8 mouse cellular contexts compared by ENCODE assay signal in genomic region chr13:74390371-74390990, GRCm38 (mm10). TPM values are rescaled to one million over a fixed set of nuclear protein-coding genes. Genes with fewer than 3 reads are reported as not detected.
A peak's percentile ranks its signal among the peaks of the same experiment; 100 is the strongest.
DNase-seq lines count a peak whose midpoint lies in the region; ATAC-seq and TF ChIP-seq lines count a peak whose summit lies in the region.

TSS of gene Zfp72 (minus strand) at chr13:74390836.

- H3K4me3 ChIP-seq in forebrain, embryonic 11.5 days (ENCODE audit: low read depth, low read length): peak within 1 kb of the TSS; percentile 34
- H3K4me3 ChIP-seq in heart, postnatal 0 days (ENCODE audit: low read depth, low read length): peak within 1 kb of the TSS; percentile 64
- peak within 1 kb of the TSS; percentile 59 to 98 for H3K4me3 ChIP-seq in liver, embryonic 14.5 days (ENCODE audit: insufficient read depth in 1 of 2, low read depth in 2 of 2, low read length in 2 of 2)
- peak within 1 kb of the TSS; percentile 56 for H3K4me3 ChIP-seq in stomach, postnatal 0 days (ENCODE audit: low read depth, low read length)

- peak; percentile 70 for DNase-seq in brain, embryonic 18.5 days (ENCODE audit: low read depth, low spot score)
- peak; percentile 67 for DNase-seq in forebrain, embryonic 11.5 days (ENCODE audit: low spot score)
- DNase-seq in heart, postnatal 0 days (ENCODE audit: low spot score): peak; percentile 76
- peak; percentile 83 to 85 for DNase-seq in kidney, postnatal 36 days
- DNase-seq in liver, embryonic 14.5 days (ENCODE audit: low read depth in 3 of 3, low spot score in 3 of 3): peak; percentile 23 to 29 (median 28)
- DNase-seq in neural tube, embryonic 10.5 days (ENCODE audit: extremely low spot score, low spot score): peak; percentile 57
- peak; percentile 70 for DNase-seq in stomach, postnatal 0 days (ENCODE audit: low spot score)

- peak; percentile 96 for ATAC-seq in CD4-positive, CD25-positive, alpha-beta regulatory T cell, adult 4 months
- peak; percentile 94 for ATAC-seq in forebrain, embryonic 11.5 days (replicated peaks; ENCODE audit: low FRiP score)
- peak; percentile 76 for ATAC-seq in heart, postnatal 0 days (ENCODE audit: insufficient read depth, low read depth)
- ATAC-seq in liver, embryonic 14.5 days (ENCODE audit: insufficient read depth): peak; percentile 56; the same call in 1 of the 2 replicates
- peak; percentile 83 for ATAC-seq in stomach, postnatal 0 days (ENCODE audit: low FRiP score, low TSS enrichment)

- H3K9ac ChIP-seq in forebrain, embryonic 11.5 days (ENCODE audit: low read length): peak within 1 kb of the TSS; percentile 33; the same call in 1 of the 2 replicates
- peak within 1 kb of the TSS; percentile 57 for H3K9ac ChIP-seq in heart, postnatal 0 days (replicated peaks; ENCODE audit: low read depth, low read length)
- H3K9ac ChIP-seq in liver, embryonic 14.5 days (replicated peaks): peak within 1 kb of the TSS; percentile 47
- peak within 1 kb of the TSS; percentile 53 for H3K9ac ChIP-seq in stomach, postnatal 0 days (ENCODE audit: low read length)

- no peaks in the 10 kb centered on the region for H3K27me3 ChIP-seq in forebrain, embryonic 11.5 days (ENCODE audit: control insufficient read depth, insufficient read depth, low read length)
- H3K27me3 ChIP-seq in heart, postnatal 0 days (ENCODE audit: control insufficient read depth, insufficient read depth, low read length): no peaks in the 10 kb centered on the region
- H3K27me3 ChIP-seq in liver, embryonic 14.5 days (ENCODE audit: control insufficient read depth, insufficient read depth, low read length): no peaks in the 10 kb centered on the region
- no peaks in the 10 kb centered on the region for H3K27me3 ChIP-seq in stomach, postnatal 0 days (ENCODE audit: control insufficient read depth, insufficient read depth, low read length)

- H3K27ac ChIP-seq in forebrain, embryonic 11.5 days (ENCODE audit: low read depth, low read length): no peak within 1 kb of the TSS
- H3K27ac ChIP-seq in heart, postnatal 0 days (ENCODE audit: low read depth): no peak within 1 kb of the TSS
- no peak within 1 kb of the TSS for H3K27ac ChIP-seq in liver, embryonic 14.5 days
- no peak within 1 kb of the TSS for H3K27ac ChIP-seq in stomach, postnatal 0 days (replicated peaks)

- no peaks in the 10 kb centered on the region for H3K4me1 ChIP-seq in forebrain, embryonic 11.5 days (replicated peaks; ENCODE audit: control insufficient read depth, insufficient read depth, low read length)
- no peaks in the 10 kb centered on the region for H3K4me1 ChIP-seq in heart, postnatal 0 days (ENCODE audit: control insufficient read depth, insufficient read depth)
- no peaks in the 10 kb centered on the region for H3K4me1 ChIP-seq in liver, embryonic 14.5 days (replicated peaks; ENCODE audit: control insufficient read depth in 2 of 2, insufficient read depth in 2 of 2, low read length in 1 of 2)
- no peaks in the 10 kb centered on the region for H3K4me1 ChIP-seq in stomach, postnatal 0 days (replicated peaks; ENCODE audit: control insufficient read depth, insufficient read depth)

- H3K36me3 ChIP-seq in forebrain, embryonic 11.5 days (ENCODE audit: control insufficient read depth, insufficient read depth, low read length): no peaks in the 10 kb centered on the region
- H3K36me3 ChIP-seq in heart, postnatal 0 days (replicated peaks; ENCODE audit: control insufficient read depth, insufficient read depth, low read length): no peaks in the 10 kb centered on the region
- H3K36me3 ChIP-seq in liver, embryonic 14.5 days (replicated peaks; ENCODE audit: control insufficient read depth, insufficient read depth, low read depth): no peaks in the 10 kb centered on the region
- H3K36me3 ChIP-seq in stomach, postnatal 0 days (ENCODE audit: control insufficient read depth, insufficient read depth, low read length): no peaks in the 10 kb centered on the region

- H3K9me3 ChIP-seq in forebrain, embryonic 11.5 days (ENCODE audit: control insufficient read depth, low read length): no peaks in the 10 kb centered on the region
- H3K9me3 ChIP-seq in heart, postnatal 0 days (replicated peaks; ENCODE audit: control insufficient read depth, low read length): no peaks in the 10 kb centered on the region
- H3K9me3 ChIP-seq in liver, embryonic 14.5 days (ENCODE audit: control insufficient read depth, low read length): no peaks in the 10 kb centered on the region
- no peaks in the 10 kb centered on the region for H3K9me3 ChIP-seq in stomach, postnatal 0 days (ENCODE audit: control insufficient read depth, low read length)

- no peak for TF ChIP-seq CTCF in heart, postnatal 0 days (IDR thresholded peaks at IDR 0.05; ENCODE audit: low read depth)
- no peak for TF ChIP-seq CTCF in liver, embryonic 14.5 days (IDR thresholded peaks at IDR 0.05; ENCODE audit: low read depth)
- no peak for TF ChIP-seq CTCF in stomach, postnatal 0 days (IDR thresholded peaks at IDR 0.05; ENCODE audit: low read depth)

- TF ChIP-seq EP300 in heart, postnatal 0 days (IDR thresholded peaks at IDR 0.05; ENCODE audit: low read depth): no peak
- no peak for TF ChIP-seq EP300 in liver, embryonic 14.5 days (IDR thresholded peaks at IDR 0.05; ENCODE audit: low read depth)
- no peak for TF ChIP-seq EP300 in stomach, postnatal 0 days (optimal IDR thresholded peaks at IDR 0.05)

- 2% methylated on average over 14 of the region's 14 CpGs for WGBS in forebrain, embryonic 11.5 days
- 2% methylated on average over 14 of the region's 14 CpGs for WGBS in heart, postnatal 0 days
- 1% methylated on average over 14 of the region's 14 CpGs for WGBS in liver, embryonic 14.5 days (ENCODE audit: insufficient replicate concordance)
- WGBS in stomach, postnatal 0 days: 1% methylated on average over 14 of the region's 14 CpGs

- peak within 1 kb of the TSS; percentile 50 for H3K4me2 ChIP-seq in forebrain, embryonic 11.5 days (ENCODE audit: low read depth, low read length, severe bottlenecking)
- H3K4me2 ChIP-seq in heart, postnatal 0 days (ENCODE audit: low read depth, low read length): peak within 1 kb of the TSS; percentile 70
- H3K4me2 ChIP-seq in liver, embryonic 14.5 days (ENCODE audit: low read depth): peak within 1 kb of the TSS; percentile 61
- peak within 1 kb of the TSS; percentile 55 for H3K4me2 ChIP-seq in stomach, postnatal 0 days (replicated peaks; ENCODE audit: low read depth)

RNA-seq across cellular contexts. Expression of gene Zfp72, which starts in this region (rescaled TPM):
- 1 to 10 TPM; 2.0 to 2.4 TPM for polyA plus RNA-seq in CD4-positive, CD25-positive, alpha-beta regulatory T cell, adult 4 months (2017; shearing (Covaris generic))
- 4.4 TPM in 2 replicates for polyA plus RNA-seq in forebrain, embryonic 11.5 days (2014; fragmentation: Nextera tagmentation; extraction: Ambion mirVana)
- 1.1 and 2.3 TPM in 2 replicates for total RNA-seq in heart, postnatal 0 days (2014; rRNA removed; ENCODE audit: low replicate concordance)
- polyA plus RNA-seq in heart, postnatal 0 days (2015; fragmentation: Nextera tagmentation; extraction: Ambion mirVana): 2.8 and 2.9 TPM in 2 replicates
- polyA plus RNA-seq in liver, embryonic 14.5 days (2012; rRNA removed): 0.19 and 0.23 TPM in 2 replicates
- 0.87 and 0.88 TPM in 2 replicates for polyA plus RNA-seq in liver, embryonic 14.5 days (2014; fragmentation: Nextera tagmentation; extraction: Ambion mirVana)
- 1.7 and 2.3 TPM in 2 replicates for polyA plus RNA-seq in stomach, postnatal 0 days (2015; fragmentation: Nextera tagmentation; extraction: Ambion mirVana)

Comparison
In these comparisons a context has a peak if more than half of its experiments do, and no peak if none do; other contexts are left out.
1. Peak in DNase-seq, ATAC-seq, H3K4me3 ChIP-seq, H3K9ac ChIP-seq and H3K4me2 ChIP-seq in liver, embryonic 14.5 days; RNA of the gene not detected or under 1 TPM.
2. DNase-seq: peak in every context shown above with its lines; median percentile 84 in kidney, postnatal 36 days; 76 in heart, postnatal 0 days; 70 in brain, embryonic 18.5 days; 70 in stomach, postnatal 0 days; 67 in forebrain, embryonic 11.5 days; 57 in neural tube, embryonic 10.5 days; 28 in liver, embryonic 14.5 days.